Mouse (Mus musculus): ENCODE results near the gene Hoxc8.

The Hoxc8 gene

DNA sequence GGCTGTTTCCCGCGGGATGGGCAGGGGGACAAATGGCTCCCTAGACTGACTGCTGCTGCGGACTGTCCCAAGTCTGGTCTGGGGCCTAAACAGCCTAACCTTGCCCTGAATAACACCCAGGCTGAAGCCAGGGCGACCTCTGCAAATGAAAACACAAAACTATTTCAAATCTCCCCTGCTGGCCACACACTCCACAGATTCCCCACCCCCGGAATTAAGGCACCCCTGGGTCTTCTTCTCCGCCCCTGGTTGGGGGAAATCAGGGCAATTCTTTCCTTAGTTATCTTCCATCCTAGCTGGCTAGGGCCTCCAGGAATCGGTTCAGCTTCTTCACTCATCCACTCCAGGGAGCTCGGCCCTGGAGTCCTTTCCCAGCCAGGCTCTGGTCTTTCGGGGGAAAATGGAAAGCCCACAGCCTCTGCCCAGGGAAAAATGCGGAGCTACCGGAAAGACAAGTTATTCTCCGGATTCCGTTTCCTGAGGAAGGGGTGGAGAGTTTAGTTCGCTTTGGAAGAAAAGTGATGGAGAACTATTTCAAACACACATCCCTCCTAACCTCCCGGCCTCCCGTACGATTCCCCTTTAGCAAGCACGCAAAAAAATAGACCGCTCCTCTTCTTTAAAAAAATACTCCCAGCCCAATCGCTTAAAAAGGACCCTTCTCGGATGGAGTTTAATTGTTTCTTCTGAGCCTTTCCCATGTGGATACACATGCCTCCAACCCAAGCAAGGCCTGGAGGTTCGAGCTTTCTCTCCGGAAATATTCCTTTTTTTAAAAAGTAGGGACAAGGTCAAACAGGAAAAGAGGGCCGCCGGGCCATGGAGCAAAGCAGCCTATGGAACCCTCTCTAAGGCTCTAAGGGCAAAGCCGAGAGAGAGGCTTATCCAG, 25.2 kb upstream of the Hoxc8 start:
- peak in 1 of 2 experiments; percentile 64 for DNase-seq

DNA sequence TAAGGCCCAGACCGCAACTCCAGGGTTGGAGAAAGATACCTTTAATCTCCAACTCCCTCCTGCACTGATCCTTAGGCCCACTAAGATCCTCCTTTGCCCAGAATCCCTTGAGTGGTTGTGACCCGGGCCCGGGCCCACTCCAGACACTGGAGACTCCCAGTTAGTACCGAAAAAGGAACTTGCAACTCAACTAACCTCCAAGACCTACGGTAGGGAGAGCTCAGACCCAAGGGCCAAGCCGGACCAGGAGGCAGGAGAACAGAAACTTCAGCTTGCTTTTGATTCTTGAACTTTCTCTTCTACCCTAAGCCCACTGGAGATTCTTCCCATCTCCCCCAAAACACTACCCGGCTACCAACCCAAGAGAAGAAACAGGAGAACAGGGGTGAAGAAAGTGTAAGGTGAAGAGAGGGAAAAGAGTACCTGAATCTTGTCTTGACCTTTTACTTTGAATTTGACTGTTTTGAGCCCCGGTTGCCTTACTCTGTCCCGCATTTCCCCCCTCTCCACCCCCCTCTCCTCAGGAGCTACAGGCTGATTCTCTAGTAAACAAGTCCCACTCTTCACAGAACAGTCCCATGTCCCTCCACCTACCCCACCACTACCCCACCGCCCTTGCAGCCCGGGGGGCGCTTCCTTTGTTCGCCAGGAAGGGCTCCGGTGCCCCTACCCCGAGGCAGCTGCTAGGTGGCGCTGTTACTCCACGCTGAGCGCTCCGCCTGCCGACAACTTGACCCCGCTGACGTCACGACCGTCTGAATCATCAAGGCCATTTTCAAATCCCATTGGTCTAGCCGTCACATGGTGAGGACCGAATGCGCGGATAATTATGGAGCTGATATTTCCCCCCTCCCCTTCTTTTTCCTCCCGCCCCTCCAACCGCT, 24.3 kb upstream of the Hoxc8 start:
- DNase-seq = peak; percentile 99

DNA sequence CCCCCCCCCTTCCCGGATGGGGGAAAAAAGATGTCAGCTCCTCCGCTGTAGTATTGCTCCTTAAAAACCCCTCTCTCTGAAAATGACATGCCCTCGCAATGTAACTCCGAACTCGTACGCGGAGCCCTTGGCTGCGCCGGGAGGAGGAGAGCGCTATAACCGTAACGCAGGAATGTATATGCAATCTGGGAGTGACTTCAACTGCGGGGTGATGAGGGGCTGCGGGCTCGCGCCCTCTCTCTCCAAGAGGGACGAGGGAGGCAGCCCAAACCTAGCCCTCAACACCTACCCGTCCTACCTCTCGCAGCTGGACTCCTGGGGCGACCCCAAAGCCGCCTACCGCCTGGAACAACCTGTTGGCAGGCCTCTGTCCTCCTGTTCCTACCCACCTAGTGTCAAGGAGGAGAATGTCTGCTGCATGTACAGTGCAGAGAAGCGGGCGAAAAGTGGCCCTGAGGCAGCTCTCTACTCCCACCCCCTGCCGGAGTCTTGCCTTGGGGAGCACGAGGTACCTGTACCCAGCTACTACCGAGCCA, 23.6 kb upstream of the Hoxc8 start, which contains the start of gene Hoxc10:
Gene Hoxc10 (plus strand): TSS at position 21 of the 536 bp plus-strand sequence.
- no peak for DNase-seq

DNA sequence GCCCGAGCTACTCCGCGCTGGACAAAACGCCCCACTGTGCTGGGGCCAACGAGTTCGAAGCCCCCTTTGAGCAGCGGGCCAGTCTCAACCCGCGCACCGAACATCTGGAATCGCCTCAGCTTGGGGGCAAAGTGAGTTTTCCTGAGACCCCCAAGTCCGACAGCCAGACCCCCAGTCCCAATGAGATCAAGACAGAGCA, 23.2 kb upstream of the Hoxc8 start, which contains the start of gene Hoxc5:
Gene Hoxc5 (plus strand): TSS at position 132 of the 199 bp plus-strand sequence.
- DNase-seq = no peak

DNA sequence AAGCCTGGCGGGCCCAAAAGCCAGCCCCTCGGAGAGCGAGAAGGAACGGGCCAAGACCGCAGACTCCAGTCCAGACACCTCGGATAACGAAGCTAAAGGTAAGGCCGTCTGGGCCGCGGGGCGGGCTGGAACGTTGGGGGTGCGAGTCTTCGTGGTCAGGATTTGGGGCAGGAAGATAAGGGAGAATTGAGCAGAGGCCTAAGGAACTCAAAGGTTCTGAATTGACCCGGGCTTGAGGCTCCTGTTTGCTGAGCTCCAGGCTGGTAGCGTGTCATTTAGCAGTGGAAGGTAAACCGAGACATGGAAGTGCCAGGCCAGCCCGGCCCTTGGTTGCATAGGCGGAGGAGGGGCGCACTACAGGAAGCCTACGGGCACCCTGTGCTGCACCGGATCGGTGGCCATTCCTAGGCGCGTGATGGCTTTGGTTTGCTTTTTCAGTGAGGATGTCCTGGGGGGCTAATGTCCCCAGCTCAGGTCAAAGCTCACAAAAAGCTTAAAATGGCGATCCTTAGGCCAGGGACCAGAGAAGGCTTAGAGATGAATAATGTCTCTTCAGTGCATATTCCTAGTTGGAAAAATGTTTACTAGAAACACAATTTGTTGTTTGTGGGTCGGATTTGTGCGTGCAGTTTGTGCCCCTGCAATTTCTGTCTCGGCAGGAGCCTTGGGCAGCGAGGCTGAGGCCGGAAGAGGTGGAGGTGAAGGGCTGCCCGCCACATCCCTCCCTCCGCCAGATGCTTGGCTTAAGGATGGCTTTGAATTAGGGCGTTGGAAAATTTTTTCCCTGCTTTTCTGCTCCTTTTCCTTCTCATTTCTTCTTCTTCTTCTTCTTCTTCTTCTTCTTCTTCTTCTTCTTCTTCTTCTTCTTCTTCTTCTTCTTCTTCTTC, 22.7 kb upstream of the Hoxc8 start:
- peak; percentile 58 to 72 for DNase-seq

DNA sequence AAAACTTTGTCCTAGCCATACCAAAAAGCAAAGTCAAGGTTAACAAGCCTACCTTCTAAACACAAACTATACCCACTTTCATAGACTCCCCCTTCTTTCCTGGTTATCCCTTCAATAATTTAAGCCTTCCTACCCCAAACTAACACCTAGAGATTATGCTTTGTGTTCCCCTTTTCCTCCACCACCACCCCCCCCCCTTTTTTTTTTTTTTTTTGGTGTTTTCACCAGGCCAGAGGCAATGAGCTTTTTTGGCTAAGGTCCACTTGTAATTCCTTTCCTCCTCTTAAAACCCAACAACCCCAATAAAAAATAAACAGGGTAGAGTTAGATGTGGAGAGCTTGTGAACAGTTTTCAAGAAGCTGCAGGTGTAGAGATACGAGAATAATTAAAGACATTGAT, 21.1 kb upstream of the Hoxc8 start:
- no peak for DNase-seq

DNA sequence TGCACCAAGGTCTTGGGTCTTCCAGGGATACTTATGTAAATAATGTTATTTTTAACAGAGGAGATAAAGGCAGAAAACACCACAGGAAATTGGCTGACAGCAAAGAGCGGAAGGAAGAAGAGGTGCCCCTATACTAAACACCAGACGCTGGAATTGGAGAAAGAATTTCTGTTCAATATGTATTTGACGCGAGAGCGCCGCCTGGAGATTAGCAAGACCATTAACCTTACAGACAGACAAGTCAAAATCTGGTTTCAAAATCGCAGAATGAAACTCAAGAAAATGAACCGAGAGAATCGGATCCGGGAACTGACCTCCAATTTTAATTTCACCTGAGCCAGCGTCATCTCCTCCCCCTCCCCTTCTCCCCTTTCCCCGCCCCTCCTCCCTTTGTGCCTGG, 19.7 kb upstream of the Hoxc8 start:
- DNase-seq = peak in 1 of 2 experiments; percentile 77

DNA sequence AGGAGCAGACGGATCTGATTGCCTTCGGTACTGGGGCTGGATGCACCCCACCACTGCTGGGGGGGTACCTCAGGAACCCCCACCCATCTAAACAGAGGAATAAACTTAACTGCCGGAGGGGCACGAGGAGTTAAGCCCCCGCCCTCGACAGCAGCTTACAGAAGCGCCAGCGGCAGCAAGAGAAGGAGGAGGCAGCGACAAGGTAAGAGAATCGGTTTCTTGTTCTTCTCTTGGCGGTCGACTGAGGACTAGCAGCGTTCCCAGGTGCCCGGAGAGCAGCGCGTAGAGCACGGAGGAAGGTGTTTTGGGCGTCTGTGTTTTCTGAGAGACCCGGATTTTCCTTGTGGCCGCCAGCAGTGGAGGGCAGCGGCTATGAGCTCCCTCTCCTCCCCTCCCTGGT, 18.2 kb upstream of the Hoxc8 start:
- DNase-seq = peak in 1 of 2 experiments; percentile 39

DNA sequence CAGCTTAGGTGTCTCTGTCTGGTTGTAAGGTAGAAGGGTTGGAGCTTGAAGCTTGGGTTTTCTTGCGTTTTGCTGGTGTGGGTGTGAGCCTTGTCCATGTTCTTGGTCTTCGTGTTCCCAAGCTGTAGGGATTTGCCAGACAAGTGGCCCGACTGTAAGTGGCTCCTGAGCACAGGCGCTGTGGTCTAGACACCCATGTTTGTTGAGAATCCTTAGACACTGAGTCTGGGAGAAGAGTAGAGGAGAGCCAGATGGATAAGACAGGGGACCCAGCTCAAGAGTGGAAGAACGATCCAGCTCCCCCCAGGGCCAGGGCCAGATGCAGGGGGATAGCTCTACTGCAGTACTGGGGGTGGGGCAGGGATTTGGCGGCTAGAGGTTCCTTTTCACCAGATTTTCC, 17.7 kb upstream of the Hoxc8 start:
- peak in 1 of 2 experiments; percentile 34 for DNase-seq

DNA sequence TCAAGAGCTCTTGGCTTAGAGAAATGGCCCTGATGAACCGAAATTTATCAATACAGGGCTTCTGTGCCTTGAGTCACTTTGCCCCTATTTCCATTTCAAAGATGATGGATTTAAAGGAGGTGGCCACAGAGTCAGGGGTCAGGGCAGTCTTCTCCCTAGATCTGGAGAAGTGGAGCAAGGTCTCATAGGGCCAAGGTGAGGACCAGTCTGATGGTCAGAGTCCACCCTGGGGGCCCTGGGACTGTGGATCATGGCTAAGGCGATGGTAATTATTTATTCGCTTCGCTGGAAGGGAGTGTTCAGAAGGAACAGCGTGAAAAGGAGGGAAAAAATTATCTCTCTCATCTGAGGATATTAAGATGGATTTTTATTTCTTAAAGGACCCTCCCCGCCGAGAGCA, 15.4 kb upstream of the Hoxc8 start:
- no peak for DNase-seq

DNA sequence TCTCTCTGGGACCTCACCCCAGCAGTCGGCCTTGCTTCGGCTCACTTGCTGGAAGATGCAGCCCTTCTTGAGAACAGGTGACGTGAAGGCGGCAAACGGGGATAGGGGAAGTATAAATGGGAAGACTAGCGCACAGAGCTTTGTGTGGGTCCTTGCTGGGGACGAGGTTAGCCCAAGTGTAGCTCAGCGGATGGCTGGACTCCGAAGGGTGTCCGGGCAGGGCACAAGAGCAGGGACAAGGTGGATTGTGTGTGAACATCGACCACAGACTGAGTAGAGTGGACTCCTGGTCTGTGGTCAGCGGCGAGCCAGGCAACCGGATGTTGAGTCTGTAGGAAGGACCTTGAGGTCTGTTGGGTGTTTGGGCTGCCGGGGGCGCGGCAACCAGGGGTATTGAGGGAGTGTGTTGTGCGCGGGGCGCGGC, 14.7 kb upstream of the Hoxc8 start:
- peak; percentile 74 to 83 for DNase-seq

DNA sequence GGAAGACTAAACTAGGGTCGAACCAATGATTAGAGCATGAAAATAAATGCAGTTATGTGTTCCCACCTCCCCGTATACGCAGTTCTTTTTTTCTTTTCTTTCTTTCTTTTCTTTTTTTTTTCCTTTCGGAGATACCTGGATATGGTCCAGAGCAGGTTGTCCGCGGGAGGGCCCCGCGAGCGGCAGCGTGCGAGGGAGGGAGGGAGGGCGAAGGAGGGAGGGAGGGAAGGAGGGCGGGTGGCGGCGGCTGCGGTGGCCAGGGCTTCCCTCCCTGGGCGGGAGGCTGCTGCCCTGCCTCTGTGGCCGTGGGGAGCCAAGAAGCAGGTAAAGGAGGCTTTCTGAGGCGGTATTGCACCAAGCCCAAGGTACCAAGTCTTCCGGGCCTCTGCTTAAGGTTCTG, 14.2 kb upstream of the Hoxc8 start, which contains the start of gene Hoxc9:
Gene Hoxc9 (plus strand): TSS at position 269 of the 400 bp plus-strand sequence.
- DNase-seq = peak; percentile 58 to 73

DNA sequence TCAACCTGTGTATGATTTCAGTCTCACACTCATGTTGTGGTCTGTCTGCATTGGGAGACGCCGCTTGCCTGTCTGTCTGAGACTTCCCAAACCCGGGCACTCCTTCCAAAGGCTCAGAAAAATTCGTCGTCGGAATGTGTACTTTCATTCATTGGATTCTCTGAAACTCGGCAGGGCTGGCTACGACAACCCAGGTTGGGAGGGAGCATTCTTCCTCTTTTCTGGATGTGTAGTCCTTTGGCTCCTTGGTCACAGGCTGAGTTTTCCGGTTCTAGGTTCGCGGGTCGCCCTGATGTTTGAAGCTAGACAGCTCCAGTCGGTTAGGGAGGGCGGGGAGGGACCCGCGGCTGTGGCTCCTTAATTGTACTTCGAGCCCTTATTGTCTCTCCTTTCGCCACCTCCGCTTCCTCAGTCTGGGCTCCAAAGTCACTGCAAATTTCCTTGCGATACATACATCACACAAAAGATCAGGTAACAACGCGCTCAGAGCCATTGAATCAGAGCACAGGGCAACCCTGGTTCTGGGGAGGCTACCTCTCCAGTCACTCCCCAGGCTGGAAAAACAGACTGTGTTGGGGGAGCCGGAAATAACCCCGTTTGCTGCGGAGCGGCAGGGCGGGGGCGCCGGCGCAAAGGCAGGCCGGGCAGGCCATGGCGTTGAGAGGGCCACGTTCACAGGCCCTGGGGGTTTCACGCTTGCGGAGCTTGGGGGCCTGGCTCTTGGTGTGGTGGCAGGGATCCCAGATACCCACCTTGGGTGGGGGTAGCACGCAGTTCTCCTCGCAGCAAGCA, 13.6 kb upstream of the Hoxc8 start:
- DNase-seq = peak; percentile 63 to 75

DNA sequence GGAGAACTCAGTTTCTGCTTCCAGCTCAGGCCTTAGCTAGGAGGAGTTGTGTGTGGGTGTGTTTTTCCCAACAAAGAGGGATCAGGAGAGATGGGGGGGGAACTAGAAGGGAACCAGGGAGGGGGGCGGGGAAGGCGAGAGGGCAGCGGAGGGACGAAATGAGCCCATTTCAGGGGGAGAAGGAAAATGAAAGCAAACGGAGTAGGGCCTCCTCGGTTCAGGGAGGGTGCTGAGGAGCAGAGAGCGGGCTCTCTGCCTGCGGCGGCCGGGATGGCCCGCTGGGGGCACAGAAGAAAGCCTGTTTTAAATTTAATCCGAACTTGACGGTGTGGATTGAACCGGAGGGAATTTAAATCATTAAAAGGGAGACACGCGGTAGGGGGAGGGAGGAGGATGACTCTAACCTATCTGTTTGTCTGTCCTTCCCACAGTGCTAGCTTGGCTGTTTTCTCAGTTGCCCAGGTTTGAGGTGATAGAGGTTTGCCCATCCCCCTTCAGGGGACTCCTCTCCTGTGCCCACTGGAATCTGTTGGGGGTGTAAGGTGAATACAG, 12.9 kb upstream of the Hoxc8 start:
- DNase-seq = peak; percentile 42 to 56

DNA sequence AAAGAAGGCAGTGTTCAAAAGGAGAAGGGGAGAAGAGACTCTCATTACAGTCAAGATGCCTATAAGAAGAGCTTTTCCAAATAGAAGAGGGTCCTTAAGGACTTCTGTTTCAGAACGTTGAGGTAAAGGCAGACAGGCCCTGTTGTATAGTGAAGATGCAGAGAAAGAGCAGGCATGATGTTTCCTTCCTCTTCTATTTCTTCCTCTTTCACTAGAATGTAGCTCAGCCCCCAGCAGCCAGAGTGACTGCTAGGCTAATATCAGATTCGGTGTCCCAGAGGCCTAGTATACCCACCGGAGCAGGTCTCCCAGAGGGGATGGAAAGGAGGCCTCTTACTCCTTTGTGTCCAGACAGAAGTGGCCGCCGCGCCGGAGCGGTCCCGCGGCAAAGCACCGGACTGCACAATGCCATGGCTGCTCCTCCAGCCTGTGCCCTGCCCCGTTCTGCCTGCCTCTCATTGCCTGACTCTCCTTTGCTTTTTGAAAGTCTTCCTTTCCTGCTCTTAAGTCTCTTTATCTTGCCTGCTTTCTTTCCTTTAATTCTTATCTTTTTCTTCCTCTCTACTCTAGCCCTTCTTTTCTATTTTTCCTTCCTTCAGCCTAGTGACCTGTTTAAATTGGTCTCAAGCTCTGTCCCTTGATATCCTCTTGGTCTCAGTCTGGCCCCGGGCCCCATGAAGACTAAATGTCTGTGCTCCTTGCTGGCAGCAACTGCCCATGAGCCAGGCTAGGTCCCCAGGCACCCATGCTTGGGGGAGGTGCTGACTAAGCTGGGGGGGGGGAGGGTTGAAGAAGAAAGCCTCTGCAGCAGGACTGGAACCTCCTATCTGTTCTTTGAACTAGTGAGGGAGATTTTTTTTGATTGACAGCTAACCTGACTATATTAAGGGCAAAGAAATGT, 11.5 kb upstream of the Hoxc8 start:
- DNase-seq = peak in 1 of 2 experiments; percentile 63

DNA sequence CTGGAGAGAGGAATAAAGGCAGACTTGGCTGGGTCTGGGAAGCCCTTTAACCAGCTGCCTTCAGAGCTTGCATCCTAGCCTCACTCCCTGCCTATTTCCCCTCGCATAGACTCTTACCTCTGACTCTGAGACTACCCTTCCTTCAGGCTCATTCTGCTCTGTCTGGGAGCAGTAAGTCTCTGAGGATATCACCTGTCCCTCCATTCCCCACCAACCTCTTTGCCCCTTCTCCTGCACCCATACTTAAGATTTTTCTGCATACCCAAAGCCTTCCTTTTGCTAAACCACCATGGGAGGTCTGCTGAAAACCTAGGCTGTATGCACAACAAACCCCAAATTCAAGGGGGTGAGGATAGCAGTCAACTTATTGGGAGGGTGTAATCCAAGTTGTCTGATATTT, 10.5 kb upstream of the Hoxc8 start:
- DNase-seq = no peak

DNA sequence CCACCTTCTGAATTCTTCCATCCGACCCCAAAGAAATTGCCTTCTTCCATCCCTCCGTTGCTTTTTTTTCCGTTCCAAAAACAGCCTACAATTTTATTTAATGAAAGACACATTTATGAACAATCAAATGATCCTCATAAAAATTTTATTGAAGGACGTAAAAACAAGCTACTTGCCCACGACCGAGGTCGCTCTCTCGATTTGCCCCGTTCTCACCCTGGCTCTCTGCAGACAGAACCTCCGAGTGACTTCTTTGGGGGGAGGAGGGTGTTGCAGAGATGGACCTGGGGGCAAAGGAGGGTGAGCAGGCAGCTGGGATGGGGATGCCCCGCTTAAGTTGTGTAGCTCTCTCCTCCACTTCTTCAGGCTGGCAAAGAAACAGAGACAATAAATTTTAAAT, 10.1 kb upstream of the Hoxc8 start:
- DNase-seq = peak; percentile 39 to 48

DNA sequence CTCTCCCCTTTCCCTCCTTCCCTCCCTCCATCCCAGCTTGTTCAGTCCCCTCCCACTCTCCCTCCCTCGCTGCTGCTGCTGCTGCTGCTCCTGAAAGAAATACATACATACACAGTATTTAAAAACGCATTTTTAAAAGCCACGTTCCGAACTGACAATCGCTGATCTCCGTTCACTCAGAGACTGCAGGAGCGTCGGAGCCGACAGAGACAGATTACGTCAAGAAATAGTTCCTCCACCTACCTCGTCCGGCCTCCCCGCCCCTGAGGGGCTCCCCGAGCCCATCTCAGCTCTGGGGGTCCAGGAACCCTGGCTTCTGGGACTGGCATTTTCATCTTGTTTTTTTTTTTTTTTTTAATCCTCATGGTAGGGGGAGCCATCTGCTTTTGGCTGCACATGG, 9.5 kb upstream of the Hoxc8 start:
- DNase-seq = peak; percentile 44 to 60

DNA sequence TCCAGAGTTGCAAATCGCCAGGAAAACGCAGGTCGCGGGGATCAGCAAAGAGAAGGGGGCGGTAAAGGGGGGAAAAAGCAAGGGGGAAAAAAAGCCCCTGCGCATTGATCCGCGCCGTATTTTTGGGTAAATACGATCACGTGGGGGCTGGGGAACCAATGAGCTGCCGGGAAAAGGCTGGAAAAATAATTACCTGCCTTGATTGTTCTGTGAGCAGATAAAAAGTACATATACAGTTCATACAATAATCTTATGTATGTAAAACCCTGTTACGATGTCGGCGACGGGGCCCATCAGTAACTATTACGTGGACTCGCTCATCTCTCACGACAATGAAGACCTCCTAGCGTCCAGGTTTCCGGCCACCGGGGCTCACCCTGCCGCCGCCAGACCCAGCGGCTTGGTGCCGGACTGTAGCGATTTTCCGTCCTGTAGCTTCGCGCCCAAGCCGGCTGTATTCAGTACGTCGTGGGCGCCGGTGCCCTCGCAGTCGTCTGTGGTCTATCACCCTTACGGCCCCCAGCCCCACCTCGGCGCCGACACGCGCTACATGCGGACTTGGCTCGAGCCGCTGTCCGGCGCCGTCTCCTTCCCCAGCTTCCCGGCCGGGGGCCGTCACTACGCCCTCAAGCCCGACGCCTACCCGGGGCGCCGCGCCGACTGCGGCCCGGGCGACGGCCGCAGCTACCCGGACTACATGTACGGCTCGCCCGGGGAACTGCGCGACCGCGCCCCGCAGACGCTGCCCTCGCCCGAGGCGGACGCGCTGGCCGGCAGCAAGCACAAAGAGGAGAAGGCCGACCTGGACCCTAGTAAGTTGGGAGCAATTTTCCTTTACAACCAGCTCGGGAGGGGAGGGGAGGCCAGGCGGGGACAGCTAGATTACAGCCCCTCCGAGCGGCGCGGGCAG, 8.8 kb upstream of the Hoxc8 start:
- DNase-seq = peak; percentile 82 to 89

Data from kidney, postnatal 4 days (tissue).